Mouse (Mus musculus) left cerebral cortex, postnatal 10 days (tissue): ENCODE results near the gene Lrrc4. TPM values are rescaled to one million over a fixed set of nuclear protein-coding genes. Genes with fewer than 3 reads are reported as not detected.

ENCODE experiments used
- DNase-seq, 2 experiments: peaks; one replicate each; pipeline ENCODE4 v3.0.0; 2021 to 2022; ENCODE audit warnings: low spot score in 2 of 2, mixed read lengths in 1 of 2; ENCODE audit errors: extremely low spot score in 1 of 2
- intact Hi-C: fragments of 180-260 bp; cut with DNase I; formaldehyde crosslinking; loops from one replicate; pipeline ENCODE4 v1.15.1; 2025
- total RNA-seq, 2 experiments: library from RNA; stranded (reverse); gene quantifications; 2 replicates each; pipeline ENCODE4 v1.2.3; 2021

Gene Lrrc4
- total RNA-seq, 2 experiments from 2014 or later, result 73.3 to 73.8 TPM

- peak in 1 of 2 experiments; percentile 77 for DNase-seq
- intact Hi-C loops, result loop anchor here (5.0 to 10.0 kb wide), 3 partner anchors 190 to 313 kb away; no protein-coding TSS in a partner anchor
These were observed 555 bp upstream of the Lrrc4 start for GRCm38 (mm10) chr6:28831854-28832750.

GRCm38 (mm10) chr6:28830306-28830705 lies 1.2 kb downstream of the Lrrc4 start:
- no peak for DNase-seq
- intact Hi-C loops, result loop anchor here (5.0 to 10.0 kb wide), 3 partner anchors 192 to 314 kb away; no protein-coding TSS in a partner anchor

GRCm38 (mm10) chr6:28828593-28828992 lies 3.0 kb downstream of the Lrrc4 start:
- peak; percentile 57 to 59 for DNase-seq
- intact Hi-C loops, result no loop called here

- intact Hi-C loops, result no loop called here
- DNase-seq, result no peak
These were observed 4.0 kb downstream of the Lrrc4 start for GRCm38 (mm10) chr6:28827565-28827964.

GRCm38 (mm10) chr6:28826689-28827389 lies 4.7 kb downstream of the Lrrc4 start:
- no peak for DNase-seq
- intact Hi-C loops, result no loop called here

- intact Hi-C loops, result no loop called here
- DNase-seq, result no peak
These were observed 5.7 kb downstream of the Lrrc4 start for GRCm38 (mm10) chr6:28825894-28826293.

- intact Hi-C loops, result no loop called here
These were observed 7.7 kb downstream of the Lrrc4 start for GRCm38 (mm10) chr6:28823802-28824201.

GRCm38 (mm10) chr6:28823375-28823774 lies 8.2 kb downstream of the Lrrc4 start:
- no peak for DNase-seq
- intact Hi-C loops, result no loop called here

More at GRCm38 (mm10) chr6:28823802-28824201, 7.7 kb downstream of the Lrrc4 start:
- no peak for DNase-seq

- DNase-seq, result no peak
- intact Hi-C loops, result no loop called here
These were observed 9.3 kb downstream of the Lrrc4 start for GRCm38 (mm10) chr6:28822296-28822695.

GRCm38 (mm10) chr6:28819509-28820358 lies 11.8 kb downstream of the Lrrc4 start:
- intact Hi-C loops, result no loop called here

GRCm38 (mm10) chr6:28817039-28817438 lies 14.5 kb downstream of the Lrrc4 start:
- intact Hi-C loops, result no loop called here
- peak in 1 of 2 experiments; percentile 40 for DNase-seq

More at GRCm38 (mm10) chr6:28819509-28820358, 11.8 kb downstream of the Lrrc4 start:
- DNase-seq, result no peak

- no peak for DNase-seq
- intact Hi-C loops, result loop anchor here (5.0 kb wide), 1 partner anchor 63 kb away; no protein-coding TSS in a partner anchor
These were observed 16.7 kb downstream of the Lrrc4 start for GRCm38 (mm10) chr6:28814895-28815294.

GRCm38 (mm10) chr6:28813057-28813456 lies 18.5 kb downstream of the Lrrc4 start:
- DNase-seq, result no peak
- intact Hi-C loops, result loop anchor here (5.0 kb wide), 1 partner anchor 61 kb away; no protein-coding TSS in a partner anchor

GRCm38 (mm10) chr6:28804751-28805150 lies 26.8 kb downstream of the Lrrc4 start:
- intact Hi-C loops, result no loop called here
- DNase-seq, result no peak

GRCm38 (mm10) chr6:28803678-28804279 lies 27.8 kb downstream of the Lrrc4 start:
- intact Hi-C loops, result no loop called here
- DNase-seq, result no peak

GRCm38 (mm10) chr6:28800976-28801375 lies 30.6 kb downstream of the Lrrc4 start:
- intact Hi-C loops, result no loop called here
- no peak for DNase-seq

GRCm38 (mm10) chr6:28799818-28800217 lies 31.7 kb downstream of the Lrrc4 start:
- DNase-seq, result no peak
- intact Hi-C loops, result no loop called here

GRCm38 (mm10) chr6:28795792-28796515 lies 35.6 kb downstream of the Lrrc4 start:
- no peak for DNase-seq
- intact Hi-C loops, result no loop called here
